Mouse (Mus musculus) frontal cortex, postnatal 14 days (tissue): ENCODE measurements around the gene Ccdc151.
A peak's percentile ranks its signal among the peaks of the same experiment; 100 is the strongest.

Experiments
- DNase-seq, 2 experiments: peaks; one replicate each; pipeline ENCODE4 v3.0.0; 2022; ENCODE audit warnings: low spot score in 2 of 2

Ccdc151 gene

GRCm38 (mm10) chr9:22002194-22003162 lies at the start of gene Ccdc151, which contains the start of gene Prkcsh:
TSS of gene Ccdc151 (minus strand) at chr9:22002634.
TSS of gene Prkcsh (plus strand) at chr9:22002806.
- peak; percentile 99 to 100 for DNase-seq

- peak in 1 of 2 experiments; percentile 82 for DNase-seq
Measured at GRCm38 (mm10) chr9:22051958-22052254, 49.5 kb upstream of the Ccdc151 start, which contains the start of gene Elavl3. TSS of gene Elavl3 (minus strand) at chr9:22052023.

GRCm38 (mm10) chr9:22051161-22051957 lies 48.9 kb upstream of the Ccdc151 start:
- DNase-seq = no peak

- DNase-seq = peak; percentile 49 to 55
Measured at GRCm38 (mm10) chr9:22050351-22050889, 48.0 kb upstream of the Ccdc151 start.

- DNase-seq = no peak
Measured at GRCm38 (mm10) chr9:22049721-22050270, 47.4 kb upstream of the Ccdc151 start.

- no peak for DNase-seq
Measured at GRCm38 (mm10) chr9:22049315-22049714, 46.9 kb upstream of the Ccdc151 start.

- DNase-seq = no peak
Measured at GRCm38 (mm10) chr9:22047329-22047728, 44.9 kb upstream of the Ccdc151 start.

- no peak for DNase-seq
Measured at GRCm38 (mm10) chr9:22041832-22042231, 39.4 kb upstream of the Ccdc151 start.

- no peak for DNase-seq
Measured at GRCm38 (mm10) chr9:22037826-22038225, 35.4 kb upstream of the Ccdc151 start.

GRCm38 (mm10) chr9:22035300-22036044 lies 33.0 kb upstream of the Ccdc151 start:
- DNase-seq = no peak

GRCm38 (mm10) chr9:22030386-22030785 lies 28.0 kb upstream of the Ccdc151 start:
- no peak for DNase-seq

- DNase-seq = no peak
Measured at GRCm38 (mm10) chr9:22028467-22028866, 26.0 kb upstream of the Ccdc151 start.

- no peak for DNase-seq
Measured at GRCm38 (mm10) chr9:22024592-22024991, 22.2 kb upstream of the Ccdc151 start.

GRCm38 (mm10) chr9:22017208-22017825 lies 14.9 kb upstream of the Ccdc151 start:
- no peak for DNase-seq

- no peak for DNase-seq
Measured at GRCm38 (mm10) chr9:22016245-22016644, 13.8 kb upstream of the Ccdc151 start.

- DNase-seq = no peak
Measured at GRCm38 (mm10) chr9:22012731-22013130, 10.3 kb upstream of the Ccdc151 start.

GRCm38 (mm10) chr9:22011055-22011454 lies 8.6 kb upstream of the Ccdc151 start:
- DNase-seq = no peak

GRCm38 (mm10) chr9:22004546-22004945 lies 2.1 kb upstream of the Ccdc151 start:
- no peak for DNase-seq

GRCm38 (mm10) chr9:22003163-22003554 lies 725 bp upstream of the Ccdc151 start:
- peak in 1 of 2 experiments; percentile 61 for DNase-seq

- no peak for DNase-seq
Measured at GRCm38 (mm10) chr9:22001633-22002032, 801 bp downstream of the Ccdc151 start.

GRCm38 (mm10) chr9:22000296-22000695 lies 2.1 kb downstream of the Ccdc151 start:
- no peak for DNase-seq
